9 mouse cellular contexts compared by ENCODE assay signal in genomic region chr8:36361255-36361654, GRCm38 (mm10).
DNase-seq lines count a peak whose midpoint lies in the region; ATAC-seq and TF ChIP-seq lines count a peak whose summit lies in the region.
"Had no signal": no experiment of that assay in that cellular context is flagged by ENCODE, and none has a peak within 500 bp of the region (broad histone marks: within the 10 kb centered on the region; RNA-seq: fewer than 3 reads in every experiment).

No protein-coding gene starts in this region.

- no peak for TF ChIP-seq POLR2A in thymus, adult 2 months (IDR thresholded peaks at IDR 0.05; ENCODE audit: control insufficient read depth, extremely low read depth, insufficient read depth, low read length, poor library complexity)

- no peak overlapping the region for H3K4me3 ChIP-seq in thymus, adult 2 months (ENCODE audit: control insufficient read depth, insufficient read depth, low read length)
- H3K4me3 ChIP-seq in intestine, embryonic 16.5 days (ENCODE audit: low read length): no peak overlapping the region
- no peak overlapping the region for H3K4me3 ChIP-seq in midbrain, postnatal 0 days (ENCODE audit: low read depth, low read length)
- H3K4me3 ChIP-seq: embryonic facial prominence, embryonic 12.5 days had no signal

- no peaks in the 10 kb centered on the region for H3K36me3 ChIP-seq in thymus, adult 2 months (ENCODE audit: control insufficient read depth, insufficient read depth, low read length)
- no peaks in the 10 kb centered on the region for H3K36me3 ChIP-seq in intestine, embryonic 16.5 days (ENCODE audit: control insufficient read depth, insufficient read depth, low read length)
- H3K36me3 ChIP-seq in midbrain, postnatal 0 days (ENCODE audit: insufficient read depth, low read length): no peaks in the 10 kb centered on the region
- H3K36me3 ChIP-seq: embryonic facial prominence, embryonic 12.5 days had no signal

- TF ChIP-seq CTCF in thymus, adult 2 months (IDR thresholded peaks at IDR 0.05; ENCODE audit: borderline replicate concordance, control insufficient read depth, extremely low read depth, insufficient read depth, low read length, poor library complexity): no peak
- TF ChIP-seq CTCF in midbrain, postnatal 0 days (IDR thresholded peaks at IDR 0.05): peak; percentile 77

- H3K27me3 ChIP-seq in thymus, adult 2 months (ENCODE audit: control insufficient read depth, insufficient read depth, low read length): no peaks in the 10 kb centered on the region
- H3K27me3 ChIP-seq in intestine, embryonic 16.5 days (replicated peaks; ENCODE audit: control insufficient read depth, insufficient read depth, low read length): no peaks in the 10 kb centered on the region
- H3K27me3 ChIP-seq in midbrain, postnatal 0 days (ENCODE audit: insufficient read depth, low read length): no peaks in the 10 kb centered on the region
- H3K27me3 ChIP-seq: embryonic facial prominence, embryonic 12.5 days had no signal

- DNase-seq in thymus, adult 2 months: peak; percentile 65
- no peak for DNase-seq in thymus, adult 18-20 months
- DNase-seq in cerebellum, adult 11 months: peak; percentile 71
- DNase-seq in forelimb bud, embryonic 11.5 days (ENCODE audit: low read depth, low spot score): peak; percentile 74
- DNase-seq in left cerebral cortex, postnatal 4 days: peak; percentile 72
- DNase-seq in midbrain, postnatal 0 days (ENCODE audit: low spot score): peak; percentile 77
- peak; percentile 85 for DNase-seq in testis, postnatal 10 days (ENCODE audit: low spot score)

- H3K27ac ChIP-seq in thymus, adult 2 months (ENCODE audit: control insufficient read depth, insufficient read depth, low read length): no peak overlapping the region
- no peak overlapping the region for H3K27ac ChIP-seq in intestine, embryonic 16.5 days (ENCODE audit: low read length)
- H3K27ac ChIP-seq in midbrain, postnatal 0 days (ENCODE audit: low read depth, low read length): no peak overlapping the region
- H3K27ac ChIP-seq: embryonic facial prominence, embryonic 12.5 days had no signal

- H3K4me2 ChIP-seq in intestine, embryonic 16.5 days (ENCODE audit: low read depth, low read length): no peak overlapping the region
- H3K4me2 ChIP-seq in midbrain, postnatal 0 days (ENCODE audit: low read depth, low read length, poor library complexity, severe bottlenecking): no peak overlapping the region
- H3K4me2 ChIP-seq: embryonic facial prominence, embryonic 12.5 days had no signal

- WGBS in thymus, adult 2 months: 11% methylated on average over 2 of the region's 2 CpGs
- 16% methylated on average over 2 of the region's 2 CpGs for WGBS in intestine, embryonic 16.5 days
- 9% methylated on average over 2 of the region's 2 CpGs for WGBS in midbrain, postnatal 0 days

- no peaks in the 10 kb centered on the region for H3K4me1 ChIP-seq in thymus, adult 2 months (replicated peaks; ENCODE audit: control insufficient read depth, insufficient read depth, low read length)
- no peaks in the 10 kb centered on the region for H3K4me1 ChIP-seq in intestine, embryonic 16.5 days (ENCODE audit: control insufficient read depth, insufficient read depth, low read length)
- H3K4me1 ChIP-seq in midbrain, postnatal 0 days (ENCODE audit: insufficient read depth, low read length): no peaks in the 10 kb centered on the region
- H3K4me1 ChIP-seq: embryonic facial prominence, embryonic 12.5 days had no signal

- no peaks in the 10 kb centered on the region for H3K9me3 ChIP-seq in intestine, embryonic 16.5 days (ENCODE audit: control insufficient read depth, low read length)
- H3K9me3 ChIP-seq in midbrain, postnatal 0 days (ENCODE audit: low read length): no peaks in the 10 kb centered on the region
- H3K9me3 ChIP-seq: embryonic facial prominence, embryonic 12.5 days had no signal

- H3K9ac ChIP-seq in intestine, embryonic 16.5 days (ENCODE audit: low read depth, low read length): no peak overlapping the region
- H3K9ac ChIP-seq in midbrain, postnatal 0 days (replicated peaks; ENCODE audit: low read length, poor library complexity, severe bottlenecking): no peak overlapping the region
- H3K9ac ChIP-seq: embryonic facial prominence, embryonic 12.5 days had no signal

- ATAC-seq in intestine, embryonic 16.5 days: peak; percentile 56; the same call in 1 of the 2 replicates
- peak; percentile 44; the same call in 1 of the 2 replicates for ATAC-seq in midbrain, postnatal 0 days (ENCODE audit: low FRiP score)

- intact Hi-C loops in left cerebral cortex, postnatal 4 days (cut with DNase I): loop anchor here (2.0 kb wide), 1 partner anchor 162 kb away; no protein-coding TSS in a partner anchor

Comparison
In these comparisons a context has a peak if more than half of its experiments do, and no peak if none do; other contexts are left out.
1. DNase-seq: peak in thymus, adult 2 months (single experiment), cerebellum, adult 11 months (single experiment), forelimb bud, embryonic 11.5 days (single experiment), left cerebral cortex, postnatal 4 days (single experiment), midbrain, postnatal 0 days (single experiment) and testis, postnatal 10 days (single experiment); none in thymus, adult 18-20 months (0 of 2).